Mouse (Mus musculus) forebrain, embryonic 16.5 days (tissue): ENCODE results near the gene Gm47429. TPM values are rescaled to one million over a fixed set of nuclear protein-coding genes. Genes with fewer than 3 reads are reported as not detected.
A peak's percentile ranks its signal among the peaks of the same experiment; 100 is the strongest.
"Not testable (repeated sequence)": the region's sequence is repeated elsewhere in the genome, so short reads cannot be mapped to it uniquely, and the experiment has no call there.

Experiments used
- ATAC-seq: fragments of 200-750 bp; cut with Nextera tagmentation; 2 replicates; pipeline ENCODE4 v1.8.0; 2017; ENCODE audit warnings: mild to moderate bottlenecking, moderate library complexity
- H3K27ac ChIP-seq: fragments of 300-500 bp; sonication (generic); 2 replicates; pipeline ENCODE4 v1.5.1; 2014; ENCODE audit warnings: low read length, control low read depth
- H3K27me3 ChIP-seq: fragments of 300-500 bp; sonication (generic); replicated peaks from 2 replicates; pipeline ENCODE4 v1.6.1; 2014; ENCODE audit warnings: low read length; ENCODE audit not compliant: control insufficient read depth, insufficient read depth
- H3K36me3 ChIP-seq: fragments of 300-500 bp; sonication (generic); 2 replicates; pipeline ENCODE4 v1.6.1; 2014; ENCODE audit not compliant: control insufficient read depth, insufficient read depth
- H3K4me1 ChIP-seq: fragments of 300-500 bp; sonication (generic); replicated peaks from 2 replicates; pipeline ENCODE4 v1.6.1; 2014; ENCODE audit warnings: low read length; ENCODE audit not compliant: control insufficient read depth, insufficient read depth
- H3K4me2 ChIP-seq: fragments of 300-500 bp; sonication (generic); 2 replicates; pipeline ENCODE4 v1.6.1; 2014; ENCODE audit warnings: mild to moderate bottlenecking, low read length, control low read depth
- H3K4me3 ChIP-seq: fragments of 300-500 bp; sonication (generic); replicated peaks from 2 replicates; pipeline ENCODE4 v1.5.1; 2014; ENCODE audit warnings: mild to moderate bottlenecking, low read length, control low read depth
- H3K9ac ChIP-seq: fragments of 300-500 bp; sonication (generic); replicated peaks from 2 replicates; pipeline ENCODE4 v1.6.1; 2014; ENCODE audit warnings: low read depth, low read length, control low read depth
- H3K9me3 ChIP-seq: fragments of 300-500 bp; sonication (generic); 2 replicates; pipeline ENCODE4 v1.6.1; 2016; ENCODE audit warnings: low read length; ENCODE audit not compliant: control insufficient read depth
- WGBS: fragments of 180-500 bp; shearing (Covaris S2); extraction: QIAGEN DNeasy Blood & Tissue Kit; methylation state at CpG from one replicate; pipeline ENCODE4 v1.1.7; 2014; 5-methylcytosine and 5-hydroxymethylcytosine counted together
- polyA plus RNA-seq: library from polyadenylated mRNA; unstranded; fragments of >200 nt; fragmentation: Nextera tagmentation; extraction: Ambion mirVana; gene quantifications from 2 replicates; pipeline ENCODE4 v1.2.1, GENCODE M21; 2015

The Gm47429 gene
- polyA plus RNA-seq = not detected in 2 replicates

DNA sequence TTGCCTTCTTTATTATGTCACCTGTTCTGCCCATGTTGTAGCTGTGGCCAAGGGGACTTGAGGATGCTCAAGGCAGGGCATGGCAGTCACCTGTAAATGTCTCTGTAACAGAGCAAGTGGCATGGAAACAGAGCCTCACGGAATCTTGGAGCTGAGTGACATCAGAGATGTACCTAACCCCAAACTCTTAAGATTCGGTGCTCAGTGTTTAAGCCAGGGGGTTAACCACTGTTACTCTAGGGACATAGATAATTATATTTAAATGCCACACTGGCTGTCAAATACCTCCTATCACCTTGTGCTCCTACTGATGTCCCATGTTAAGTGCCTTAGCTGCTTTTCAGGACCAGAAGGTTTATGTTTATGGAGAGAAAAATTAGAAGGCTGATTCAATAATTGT, at the start of gene Gm47429:
TSS of gene Gm47429 (minus strand) at position 101 of the 400 bp plus-strand sequence.
- Histone ChIP-seq H3K4me2 (no peak within 1 kb of the TSS), H3K4me1 (no peaks in the 10 kb centered on the region), H3K27ac (no peak within 1 kb of the TSS), H3K9ac (no peak within 1 kb of the TSS), H3K4me3 (no peak within 1 kb of the TSS), H3K9me3 (no peaks in the 10 kb centered on the region), H3K27me3 (no peaks in the 10 kb centered on the region), H3K36me3 (no peaks in the 10 kb centered on the region)
- WGBS = 89% methylated on average over 2 of the region's 2 CpGs
- no peak for ATAC-seq

DNA sequence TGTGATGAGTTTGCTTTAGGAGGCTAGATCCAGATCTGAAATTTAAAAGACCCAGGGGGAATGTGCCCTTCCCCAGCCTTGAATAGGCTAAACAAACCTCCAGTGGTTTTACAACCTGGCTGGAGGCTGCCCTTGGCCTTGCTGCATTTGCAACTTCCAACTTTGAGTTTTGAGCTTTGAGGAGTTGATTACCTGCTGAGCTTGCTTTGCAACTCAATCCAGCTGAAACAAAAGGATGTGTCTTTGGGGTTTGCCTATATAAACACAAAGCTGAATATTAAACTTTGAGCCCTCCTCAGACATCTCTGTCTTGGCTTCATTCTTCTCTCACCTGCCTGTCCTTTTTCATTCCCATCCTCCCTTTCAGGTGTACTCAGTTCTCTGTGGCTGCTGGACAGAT, 44.8 kb upstream of the Gm47429 start:
- not testable (repeated sequence) for H3K4me1 ChIP-seq, H3K4me2 ChIP-seq, H3K9me3 ChIP-seq, H3K27me3 ChIP-seq, H3K36me3 ChIP-seq, ATAC-seq, H3K27ac ChIP-seq, H3K4me3 ChIP-seq, H3K9ac ChIP-seq

DNA sequence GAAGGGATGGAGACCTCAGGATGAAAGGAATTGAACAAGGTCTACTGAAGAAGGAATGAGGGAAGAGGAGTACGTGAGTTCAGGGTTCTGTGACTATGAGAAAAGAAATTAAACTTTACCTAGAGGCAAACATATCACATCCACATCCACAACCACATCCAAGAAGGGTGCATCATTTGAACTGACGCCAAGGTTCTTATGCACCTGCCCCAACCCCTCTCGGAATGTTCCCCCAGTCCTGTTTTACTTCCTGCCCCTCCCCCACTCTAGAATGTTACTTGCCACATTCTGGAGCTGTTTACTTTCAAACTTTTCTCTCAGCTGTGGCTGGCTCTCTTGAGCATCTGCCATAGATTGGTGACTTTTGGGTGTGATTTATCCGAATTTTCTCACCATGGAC, 23.3 kb upstream of the Gm47429 start, which contains the start of gene Nutm2:
TSS of gene Nutm2 (plus strand) at position 301 of the 400 bp plus-strand sequence.
- Histone ChIP-seq H3K4me3 (no peak within 1 kb of the TSS), H3K9ac (no peak within 1 kb of the TSS), H3K36me3 (no peaks in the 10 kb centered on the region), H3K27me3 (no peaks in the 10 kb centered on the region), H3K4me1 (no peaks in the 10 kb centered on the region), H3K4me2 (no peak within 1 kb of the TSS), H3K9me3 (no peaks in the 10 kb centered on the region), H3K27ac (no peak within 1 kb of the TSS)
- 80% methylated on average over 4 of the region's 4 CpGs for WGBS
- ATAC-seq = no peak

GRCm38 (mm10) chr13:50464621-50465562, 21.2 kb upstream of the Gm47429 start:
- H3K4me2 ChIP-seq = peak overlapping the region; percentile 31
- no peaks in the 10 kb centered on the region for H3K9me3 ChIP-seq
- peak; percentile 52; the same call in 1 of the 2 replicates for ATAC-seq
- no peaks in the 10 kb centered on the region for H3K4me1 ChIP-seq
- H3K36me3 ChIP-seq = no peaks in the 10 kb centered on the region
- H3K9ac ChIP-seq = no peak overlapping the region
- H3K27me3 ChIP-seq = no peaks in the 10 kb centered on the region
- peak overlapping the region; percentile 17 for H3K4me3 ChIP-seq
- WGBS = 39% methylated on average over 27 of the region's 27 CpGs
- no peak overlapping the region for H3K27ac ChIP-seq

GRCm38 (mm10) chr13:50460433-50460832, 16.7 kb upstream of the Gm47429 start:
- not testable (repeated sequence) for H3K4me2 ChIP-seq, ATAC-seq, H3K4me1 ChIP-seq, H3K9ac ChIP-seq, H3K4me3 ChIP-seq, H3K36me3 ChIP-seq, H3K27me3 ChIP-seq, H3K27ac ChIP-seq, H3K9me3 ChIP-seq
- WGBS = 59% methylated on average over 2 of the region's 2 CpGs

DNA sequence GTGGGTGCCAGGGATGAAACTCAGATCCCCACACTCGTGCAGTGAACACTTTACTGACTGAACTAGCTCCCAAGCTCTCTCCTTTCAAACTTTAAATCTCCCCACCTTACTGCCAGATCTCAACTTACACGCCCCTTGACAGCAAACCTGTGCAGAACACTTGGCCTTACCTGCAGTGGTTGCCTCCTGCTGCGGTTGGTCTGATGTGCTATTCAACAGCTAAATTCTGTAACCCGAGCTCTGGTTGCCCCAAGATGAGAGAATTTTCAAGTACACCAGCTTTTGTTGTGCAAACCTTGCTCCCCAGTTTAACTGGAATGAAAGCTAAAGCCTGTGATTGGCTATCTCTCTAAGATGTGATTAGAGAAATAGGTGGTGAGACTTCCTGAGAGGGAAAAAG, 9.7 kb upstream of the Gm47429 start:
- H3K4me2 ChIP-seq = no peak overlapping the region
- H3K9ac ChIP-seq = no peak overlapping the region
- no peaks in the 10 kb centered on the region for H3K27me3 ChIP-seq
- no peaks in the 10 kb centered on the region for H3K36me3 ChIP-seq
- no peak for ATAC-seq
- H3K9me3 ChIP-seq = no peaks in the 10 kb centered on the region
- no peak overlapping the region for H3K4me3 ChIP-seq
- H3K27ac ChIP-seq = no peak overlapping the region
- WGBS = 31% methylated on average over 4 of the region's 4 CpGs
- H3K4me1 ChIP-seq = no peaks in the 10 kb centered on the region

DNA sequence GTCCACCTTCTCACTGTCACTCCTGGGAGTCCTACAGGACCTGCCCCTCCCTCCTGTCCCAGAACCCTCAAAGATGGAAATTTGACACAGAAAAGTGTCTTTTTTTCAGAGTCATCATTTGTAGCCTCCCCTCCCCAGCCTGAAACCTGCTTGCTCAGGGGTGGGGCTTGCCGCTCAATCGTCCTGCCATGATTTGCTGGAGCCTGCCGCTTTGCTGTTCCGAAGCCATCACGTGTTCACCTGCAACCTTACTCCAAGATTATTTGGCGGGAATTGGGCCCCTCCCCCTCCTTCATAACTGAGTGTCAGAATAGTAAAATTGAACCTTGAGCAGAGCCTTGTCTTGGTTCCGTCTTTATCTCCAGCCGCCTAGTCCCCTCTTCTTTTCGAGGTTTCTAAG, 8.6 kb upstream of the Gm47429 start:
- 74% methylated on average over 9 of the region's 9 CpGs for WGBS
- not testable (repeated sequence) for H3K27me3 ChIP-seq, H3K9ac ChIP-seq, H3K9me3 ChIP-seq, H3K27ac ChIP-seq, H3K4me3 ChIP-seq, H3K4me2 ChIP-seq, H3K4me1 ChIP-seq, H3K36me3 ChIP-seq, ATAC-seq

- H3K4me1 ChIP-seq = no peaks in the 10 kb centered on the region
- no peak overlapping the region for H3K9ac ChIP-seq
- no peak overlapping the region for H3K4me3 ChIP-seq
- H3K27ac ChIP-seq = no peak overlapping the region
- H3K36me3 ChIP-seq = no peaks in the 10 kb centered on the region
- H3K27me3 ChIP-seq = no peaks in the 10 kb centered on the region
- H3K4me2 ChIP-seq = no peak overlapping the region
- ATAC-seq = no peak
- no peaks in the 10 kb centered on the region for H3K9me3 ChIP-seq
- 70% methylated on average over 4 of the region's 4 CpGs for WGBS
Observed at GRCm38 (mm10) chr13:50445261-50445660, 1.5 kb upstream of the Gm47429 start.

DNA sequence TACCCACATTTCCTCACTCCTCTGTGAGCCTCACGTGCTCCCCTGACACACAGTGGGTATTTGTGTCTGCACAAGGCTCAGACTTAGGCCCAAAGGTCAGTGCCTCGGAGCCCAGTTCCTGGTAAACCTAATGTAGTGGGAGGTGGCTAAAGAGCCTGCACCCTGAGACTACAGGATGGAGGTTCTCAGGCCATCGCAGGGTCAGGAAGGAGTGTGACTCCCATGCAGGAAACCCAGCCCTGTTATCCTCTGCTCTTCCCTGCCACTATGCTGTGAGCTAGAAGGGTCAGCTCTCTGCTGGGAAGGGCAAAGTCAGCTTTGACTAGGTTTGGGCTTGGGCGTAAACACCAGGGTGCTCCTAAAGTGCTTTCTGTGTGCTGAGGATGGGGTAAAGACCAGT, 17.0 kb downstream of the Gm47429 start:
- WGBS = 97% methylated on average over 4 of the region's 4 CpGs
- no peaks in the 10 kb centered on the region for H3K9me3 ChIP-seq
- H3K9ac ChIP-seq = no peak overlapping the region
- H3K4me3 ChIP-seq = no peak overlapping the region
- no peak overlapping the region for H3K4me2 ChIP-seq
- no peaks in the 10 kb centered on the region for H3K4me1 ChIP-seq
- no peak overlapping the region for H3K27ac ChIP-seq
- no peaks in the 10 kb centered on the region for H3K27me3 ChIP-seq
- ATAC-seq = no peak
- H3K36me3 ChIP-seq = peaks cover 37% of the 10 kb centered on the region
